Mouse (Mus musculus) thymus, postnatal 14 days (tissue): ENCODE results near the gene Slc4a1ap.
"Not testable (repeated sequence)": the region's sequence is repeated elsewhere in the genome, so short reads cannot be mapped to it uniquely, and the experiment has no call there.

Source experiments
- DNase-seq: peaks from one replicate; pipeline ENCODE4 v3.0.0; 2021

Slc4a1ap gene

DNA sequence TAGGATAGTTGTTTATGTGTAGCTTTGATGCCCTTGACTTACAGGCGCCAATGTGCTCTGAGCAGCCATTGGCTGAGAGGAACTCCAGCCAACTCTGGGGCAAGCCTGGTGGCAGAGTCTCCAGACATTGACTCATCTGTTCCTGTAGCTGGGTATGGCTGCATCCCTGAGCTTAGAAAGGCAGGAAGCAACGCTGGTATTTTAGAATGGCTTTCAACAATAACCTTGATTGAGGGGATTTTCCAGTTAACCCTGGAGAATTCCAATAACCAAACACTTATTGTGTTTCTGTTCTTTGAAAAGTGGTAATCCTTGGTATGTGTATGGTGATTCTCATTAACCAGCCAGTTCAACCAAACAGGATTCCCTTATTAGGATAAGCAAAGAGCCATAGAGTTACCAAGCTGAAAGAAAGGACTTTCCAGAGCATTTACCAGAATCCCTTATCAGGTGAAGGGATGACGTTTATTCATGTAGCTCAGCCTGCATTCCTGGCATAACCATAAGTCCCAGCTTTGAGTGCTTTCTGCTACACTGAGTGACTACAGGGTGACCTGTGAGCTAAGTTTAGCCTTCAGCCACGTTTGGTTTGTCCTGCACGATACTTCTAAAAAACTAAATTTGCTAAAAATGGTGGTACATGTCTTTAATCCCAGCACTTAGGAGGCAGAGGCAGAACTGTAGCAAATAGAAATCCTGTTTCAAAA, 41.3 kb downstream of the Slc4a1ap start:
- DNase-seq: no peak

DNA sequence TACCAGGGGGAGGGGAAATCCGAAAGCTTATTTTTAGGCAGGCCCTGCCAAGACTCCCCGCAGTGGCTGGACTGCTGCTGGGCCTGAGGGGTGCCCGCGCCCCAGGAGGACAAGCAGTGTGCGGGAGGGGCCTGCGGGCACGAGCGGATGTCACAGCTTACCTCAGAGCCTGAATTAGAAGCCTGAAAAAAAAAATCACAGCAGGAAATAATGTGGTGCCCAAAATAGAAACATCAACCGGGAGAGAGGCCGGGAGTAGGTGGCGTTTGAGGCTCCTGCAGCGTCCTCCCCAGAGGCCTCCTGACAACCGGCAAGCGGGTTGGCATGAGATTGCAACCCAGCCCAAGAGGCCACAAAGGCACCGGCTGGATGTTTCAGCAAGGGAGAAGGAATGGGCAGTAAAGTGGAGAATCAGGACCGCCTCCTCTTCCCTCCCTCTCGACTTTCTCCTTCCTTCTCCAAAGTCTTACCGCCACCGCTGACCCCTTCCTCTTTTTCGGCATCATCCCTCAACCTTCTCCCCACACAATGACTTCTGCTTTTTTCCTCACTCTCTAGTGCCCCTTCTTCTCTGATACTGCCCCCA, 44.3 kb downstream of the Slc4a1ap start:
- no peak for DNase-seq

DNA sequence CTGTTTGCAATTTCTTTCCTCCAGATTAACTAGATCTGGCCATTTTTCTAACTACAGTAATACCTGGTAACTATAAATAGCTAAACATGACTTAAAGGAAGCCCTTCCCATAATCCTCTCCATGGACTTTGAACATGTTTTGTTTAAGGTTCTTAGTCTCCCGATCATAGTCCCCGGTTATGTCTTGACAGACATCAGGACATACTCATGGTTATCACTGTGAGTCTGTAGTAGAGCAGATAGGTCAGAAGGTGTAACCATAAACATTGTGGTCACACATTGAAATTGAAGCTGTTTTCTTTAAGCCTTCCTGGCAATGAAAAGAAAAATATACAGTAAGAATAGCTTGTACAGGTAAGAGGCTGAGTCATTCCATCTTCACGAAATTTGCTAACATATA, 46.9 kb downstream of the Slc4a1ap start:
- DNase-seq: no peak

DNA sequence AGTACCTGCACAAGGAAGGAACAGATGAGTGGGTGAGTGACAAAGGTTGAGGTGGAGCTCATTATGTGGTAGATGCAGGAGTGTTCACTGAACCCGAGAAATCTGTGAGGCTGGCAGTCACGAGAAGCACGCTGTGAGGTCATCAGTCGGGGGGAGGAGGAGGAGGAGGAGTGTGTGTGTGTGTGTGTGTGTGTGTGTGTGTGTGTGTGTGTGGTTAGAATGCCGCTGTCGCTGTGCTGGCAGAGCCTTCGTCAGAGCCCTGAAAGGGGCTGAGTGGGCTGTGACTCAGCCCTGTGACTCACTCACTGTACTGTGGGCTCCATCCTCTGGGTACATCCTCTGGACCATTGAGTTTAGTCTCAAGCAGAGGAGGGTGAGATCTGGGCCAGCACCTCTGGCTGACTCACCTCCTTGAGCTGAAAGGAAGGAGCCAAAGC, 49.8 kb downstream of the Slc4a1ap start:
- DNase-seq: no peak

DNA sequence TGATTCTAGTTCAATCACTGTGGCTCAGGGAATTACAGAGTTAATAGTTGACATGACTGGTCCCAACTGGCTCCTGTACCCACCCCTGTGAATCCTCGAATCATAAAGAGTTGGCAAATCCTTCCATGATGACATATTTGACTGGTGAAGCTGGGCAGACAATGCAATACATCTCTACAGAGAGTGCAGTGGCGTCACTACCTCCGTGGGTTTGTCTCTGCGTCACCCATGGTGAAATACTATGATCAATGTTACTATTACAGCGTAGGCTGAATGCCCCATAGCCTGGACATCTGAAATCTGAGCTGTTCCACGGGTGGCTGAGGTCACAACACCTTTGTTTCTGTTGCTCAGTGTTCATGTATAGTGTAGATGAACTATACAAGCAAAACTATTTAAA, 54.5 kb downstream of the Slc4a1ap start:
- no peak for DNase-seq

DNA sequence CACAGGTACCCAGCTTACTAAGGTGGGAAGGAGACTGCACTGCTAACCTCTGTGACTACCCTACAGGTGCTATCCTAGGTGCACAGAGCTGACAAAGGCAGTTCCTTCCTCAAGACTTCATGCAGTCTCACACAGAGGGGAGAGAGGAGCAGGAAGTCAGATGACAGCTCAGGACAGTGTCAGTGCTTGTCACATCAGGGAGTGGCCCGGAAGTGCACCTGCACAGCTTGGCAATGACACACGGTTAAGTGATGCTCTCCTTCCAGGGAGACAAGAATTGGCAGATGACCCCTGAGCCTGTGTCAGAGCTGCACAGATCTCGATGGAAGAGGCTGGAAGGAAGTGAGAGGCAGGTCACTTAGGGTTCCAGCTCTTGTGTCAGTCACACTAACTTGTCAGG, 55.1 kb downstream of the Slc4a1ap start:
- DNase-seq: peak; percentile 40

DNA sequence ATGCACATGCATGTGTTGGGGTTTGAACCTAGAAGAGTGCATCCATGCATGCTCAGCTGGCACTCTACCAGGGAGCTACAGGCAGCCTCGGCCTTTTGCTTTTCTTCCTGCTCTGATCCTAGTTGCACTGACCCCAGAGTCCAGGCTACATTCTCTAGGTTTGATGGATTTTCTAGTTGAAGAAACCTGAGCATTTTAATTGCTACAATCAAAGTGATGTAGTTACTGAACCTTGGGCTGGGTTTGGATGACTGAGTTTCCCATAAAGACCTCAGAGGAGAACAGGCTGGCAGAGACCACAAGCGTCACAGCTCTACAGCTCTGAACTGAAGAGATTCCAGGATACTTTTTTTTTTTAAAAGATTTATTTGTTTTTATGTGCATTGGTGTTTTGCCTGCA, 56.5 kb downstream of the Slc4a1ap start:
- no peak for DNase-seq

DNA sequence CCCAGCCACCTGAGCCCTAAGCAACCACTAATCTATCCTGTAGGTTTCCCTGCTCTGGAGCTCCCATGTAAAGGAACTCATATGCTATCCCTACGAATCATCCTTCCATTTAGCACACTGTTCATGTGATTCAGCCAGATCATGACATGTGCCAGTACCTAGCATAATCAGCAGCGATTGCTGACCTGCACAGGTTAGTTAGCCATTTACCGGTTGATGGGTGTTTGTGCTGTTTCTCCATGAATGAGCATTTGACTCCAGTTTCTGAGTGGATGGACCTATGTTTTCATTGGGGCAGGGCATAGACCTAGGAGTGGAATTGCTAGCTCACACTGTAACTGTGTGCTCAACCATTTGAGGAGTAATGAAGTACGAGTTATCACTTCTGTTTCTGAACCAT, 58.7 kb downstream of the Slc4a1ap start:
- DNase-seq: no peak

DNA sequence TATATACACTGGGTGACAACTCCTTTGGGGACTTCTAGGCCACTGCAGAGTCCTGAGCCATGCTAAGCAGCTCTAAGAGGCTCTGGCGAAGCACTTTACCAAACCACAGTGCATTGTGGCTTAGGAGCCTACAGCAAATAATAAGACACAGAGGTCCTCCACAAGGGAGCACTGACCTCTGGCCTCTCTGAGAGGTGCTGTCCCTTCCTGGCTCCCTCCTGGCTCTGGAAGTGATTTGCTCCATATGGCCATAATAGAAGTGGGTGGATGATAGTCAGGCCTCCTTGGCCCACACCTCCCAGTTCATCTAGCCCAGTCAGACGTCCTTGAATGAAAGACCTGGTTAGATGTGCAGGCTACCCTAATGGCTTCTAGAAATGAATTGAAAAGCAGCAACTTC, 61.2 kb downstream of the Slc4a1ap start:
- DNase-seq: no peak

DNA sequence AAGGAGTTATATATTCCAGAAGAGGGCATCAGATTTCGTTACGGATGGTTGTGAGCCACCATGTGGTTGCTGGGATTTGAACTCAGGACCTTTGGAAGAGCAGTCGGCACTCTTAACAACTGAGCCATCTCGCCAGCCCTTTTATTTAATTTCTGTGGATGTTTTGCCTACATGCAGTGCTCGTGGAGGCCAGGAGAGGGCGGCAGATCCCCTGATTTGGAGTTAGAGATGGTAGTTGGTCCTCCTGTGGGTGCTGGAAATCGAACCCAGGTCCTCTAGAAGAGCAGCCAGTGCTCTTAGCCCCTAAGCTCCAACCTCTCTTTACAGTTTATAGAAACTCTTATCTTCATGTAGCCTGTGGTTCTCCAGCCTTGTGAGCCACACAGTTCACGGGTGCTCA, 61.9 kb downstream of the Slc4a1ap start:
- DNase-seq: not testable (repeated sequence)

DNA sequence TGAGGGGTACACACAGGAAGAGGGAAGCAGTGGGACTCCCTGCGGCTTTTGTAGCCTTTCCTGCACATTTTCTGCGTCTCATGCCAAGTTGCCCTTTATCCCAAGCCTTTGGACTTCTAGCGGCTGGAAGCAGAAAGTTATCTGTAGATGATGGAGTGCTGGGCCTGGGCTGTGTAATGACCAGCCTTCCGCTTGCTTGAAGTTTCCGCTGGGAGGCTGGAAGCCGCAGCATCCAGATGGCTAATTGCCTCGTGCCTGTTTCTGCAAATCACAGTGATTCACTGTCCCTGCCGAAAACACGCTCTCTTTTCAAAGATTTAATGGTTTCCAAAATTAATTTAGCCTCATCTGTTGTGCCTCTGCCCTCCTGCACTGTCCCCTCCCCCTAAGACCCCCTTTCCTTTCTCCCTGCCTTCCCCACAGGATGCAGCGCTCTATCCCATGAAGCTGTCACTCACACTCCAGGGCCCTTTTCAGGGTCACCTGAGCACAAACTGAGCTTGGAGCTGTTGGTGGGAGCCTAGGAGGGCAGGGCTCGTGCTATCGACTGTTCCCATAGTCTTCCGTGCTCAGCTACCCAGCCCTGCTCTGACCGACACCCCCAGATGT, 63.0 kb downstream of the Slc4a1ap start:
- no peak for DNase-seq

DNA sequence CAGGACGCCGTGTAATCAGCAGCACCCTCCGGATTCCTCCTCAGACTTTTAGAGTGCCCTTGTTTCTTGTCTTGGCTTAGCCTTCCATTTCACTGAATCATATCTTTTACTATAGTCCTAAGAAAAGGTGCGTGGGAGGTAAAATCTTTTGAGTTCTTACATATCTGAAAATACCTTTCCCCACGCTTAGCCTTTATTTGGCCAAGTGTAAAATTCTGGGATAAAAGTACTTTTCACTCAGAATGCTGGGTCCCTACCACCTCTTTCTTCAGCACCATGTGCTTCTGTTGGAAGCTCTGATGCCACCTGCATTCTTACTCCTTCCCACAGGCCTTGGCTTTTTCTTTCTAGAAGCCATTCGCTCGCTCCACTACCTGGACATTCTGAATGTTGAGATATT, 64.3 kb downstream of the Slc4a1ap start:
- DNase-seq: no peak

DNA sequence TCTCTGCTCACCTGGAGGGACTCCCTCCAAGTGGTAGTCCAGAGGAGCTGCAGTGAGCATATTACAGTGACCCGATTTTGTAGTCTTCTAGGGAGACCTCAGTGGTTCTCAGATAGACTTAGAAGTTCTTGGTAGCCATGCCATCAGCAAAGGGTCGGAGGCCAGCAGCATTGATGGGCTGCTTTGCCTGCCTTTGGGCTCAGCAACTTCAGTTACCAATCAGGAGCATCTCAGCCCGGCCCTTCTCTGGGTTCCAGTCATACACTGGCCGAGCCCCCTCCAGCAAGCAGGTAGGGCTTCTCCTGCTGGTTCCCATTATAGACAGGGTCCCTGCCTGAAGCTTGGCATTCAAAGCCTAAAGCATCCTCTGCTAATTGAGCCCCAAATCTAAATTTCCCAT, 69.1 kb downstream of the Slc4a1ap start:
- no peak for DNase-seq

DNA sequence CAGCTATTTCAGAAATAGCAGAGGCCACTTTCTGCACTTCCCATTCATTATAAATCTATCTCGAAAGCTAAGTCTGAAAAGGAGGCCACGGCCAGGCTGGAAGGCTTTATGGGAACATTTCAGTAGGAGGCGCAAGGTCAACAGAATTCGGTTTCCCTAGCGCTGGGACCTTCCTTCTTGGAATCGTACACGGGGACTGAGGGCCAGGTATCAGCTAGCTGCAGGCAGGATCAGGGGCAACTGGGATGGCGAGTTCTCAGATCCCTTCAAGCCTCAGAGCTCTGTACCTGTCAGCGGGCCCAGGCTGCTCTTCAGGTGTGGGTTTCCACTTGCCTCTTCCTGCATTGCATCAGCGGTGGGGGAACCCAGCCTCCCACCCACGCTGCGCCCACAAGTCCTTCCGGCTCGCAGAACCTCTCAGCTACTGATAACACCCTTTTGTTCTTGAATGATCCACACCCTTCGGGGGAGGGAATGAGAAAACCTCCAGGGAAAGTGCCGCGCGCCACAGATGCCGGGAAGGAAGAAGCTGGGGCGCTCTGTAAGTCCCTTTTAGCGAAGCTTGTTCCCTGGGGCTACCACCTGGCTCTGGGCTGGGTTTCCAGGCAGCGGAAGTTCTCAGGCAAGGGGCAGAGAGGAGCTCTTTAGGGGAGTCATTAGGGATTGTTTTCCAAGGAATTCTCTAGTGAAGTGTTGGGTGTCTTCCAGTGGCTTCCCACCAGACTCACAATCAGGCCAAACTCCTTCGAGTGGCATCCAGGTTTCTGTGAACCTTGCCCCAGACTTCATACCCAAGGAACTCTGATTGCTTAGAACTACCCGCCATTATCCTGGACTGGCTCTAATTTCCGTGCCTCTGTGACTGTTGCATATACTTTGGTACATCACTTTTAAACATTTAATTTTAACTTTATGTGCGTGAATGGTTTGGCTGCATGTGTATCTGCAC, 70.0 kb downstream of the Slc4a1ap start, which contains the start of gene Mrpl33:
Gene Mrpl33 (plus strand): TSS at position 455 of the 949 bp plus-strand sequence.
- peak; percentile 85 for DNase-seq

DNA sequence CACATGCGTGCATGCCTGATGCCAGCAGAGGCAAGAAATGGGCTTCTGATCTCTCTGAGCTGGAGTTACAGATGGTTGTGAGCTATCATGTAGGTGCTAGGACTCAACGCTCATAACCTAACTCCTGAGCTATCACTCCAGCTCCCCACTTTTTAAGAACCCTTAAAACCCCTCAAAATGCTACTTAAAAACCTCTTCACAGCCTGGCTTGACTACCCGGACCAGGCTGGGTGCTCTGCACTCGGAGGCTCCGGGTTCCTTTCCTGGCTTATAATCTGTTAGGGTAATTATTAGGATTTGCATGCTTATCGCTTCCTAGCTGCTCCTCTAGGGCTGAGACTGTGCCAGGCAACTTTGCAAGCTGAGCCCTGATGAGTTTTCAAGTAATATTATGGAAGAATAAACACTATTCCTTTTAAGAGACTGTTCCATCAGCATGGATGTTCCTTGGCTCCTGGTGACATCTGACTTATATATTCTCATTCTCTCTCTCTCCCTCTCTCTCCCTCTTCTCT, 70.7 kb downstream of the Slc4a1ap start:
- DNase-seq: no peak

DNA sequence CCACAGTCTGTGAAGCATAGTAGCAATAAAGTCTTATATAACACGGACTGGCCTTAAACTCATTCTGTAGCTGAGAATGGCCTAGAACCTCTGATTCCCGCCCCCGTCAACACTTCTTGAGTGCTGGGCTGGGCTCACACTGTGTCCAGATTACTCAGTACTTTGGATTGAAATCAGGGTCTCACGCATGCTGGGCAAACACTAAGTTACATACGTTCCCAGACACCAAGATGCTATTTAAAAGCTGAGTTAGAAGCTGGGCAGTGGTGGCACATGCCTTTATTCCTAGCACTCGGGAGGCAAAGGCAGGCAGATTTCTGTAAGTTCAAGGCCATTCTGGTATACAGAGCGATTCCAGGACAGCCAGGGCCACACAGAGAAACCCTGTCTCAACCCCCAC, 71.3 kb downstream of the Slc4a1ap start:
- no peak for DNase-seq

DNA sequence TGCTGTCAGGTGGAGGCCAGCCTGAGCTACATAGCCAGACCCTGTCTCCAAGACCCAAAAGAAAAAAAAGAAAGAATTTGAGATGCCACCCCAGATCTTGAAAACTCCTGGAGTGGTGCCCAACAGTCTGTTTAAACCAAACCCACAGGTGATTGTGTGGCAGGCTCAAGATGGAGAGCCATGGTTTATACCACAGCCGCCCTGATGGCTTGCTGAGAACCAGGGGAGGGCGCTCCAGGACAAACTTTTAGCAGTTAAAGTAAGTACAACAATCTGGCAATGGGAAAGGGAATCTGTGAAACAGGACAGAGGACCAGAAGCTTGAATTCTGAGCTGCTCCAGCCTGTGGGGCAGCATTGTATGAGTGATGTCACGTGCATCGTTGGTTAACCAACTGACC, 71.8 kb downstream of the Slc4a1ap start:
- peak; percentile 65 for DNase-seq

DNA sequence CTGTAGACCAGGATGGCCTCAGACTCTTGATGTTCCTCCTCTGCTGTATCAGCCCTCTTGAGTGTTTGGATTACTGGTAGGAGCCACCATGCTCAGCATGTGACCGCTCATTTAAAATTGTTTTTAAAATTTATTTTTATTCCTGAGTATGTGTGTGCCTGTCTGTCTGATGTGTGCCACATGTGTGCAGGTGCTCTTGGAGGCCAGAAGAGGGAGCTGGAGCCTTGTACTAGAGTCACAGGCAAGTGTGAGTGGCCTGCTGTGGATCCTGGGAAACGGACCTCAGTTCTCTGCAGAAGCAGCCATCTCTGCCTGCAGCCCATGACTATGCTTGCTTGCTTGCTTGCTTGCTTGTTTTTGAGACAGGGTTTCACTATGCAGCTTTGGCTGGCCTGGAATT, 72.4 kb downstream of the Slc4a1ap start:
- peak; percentile 33 for DNase-seq

DNA sequence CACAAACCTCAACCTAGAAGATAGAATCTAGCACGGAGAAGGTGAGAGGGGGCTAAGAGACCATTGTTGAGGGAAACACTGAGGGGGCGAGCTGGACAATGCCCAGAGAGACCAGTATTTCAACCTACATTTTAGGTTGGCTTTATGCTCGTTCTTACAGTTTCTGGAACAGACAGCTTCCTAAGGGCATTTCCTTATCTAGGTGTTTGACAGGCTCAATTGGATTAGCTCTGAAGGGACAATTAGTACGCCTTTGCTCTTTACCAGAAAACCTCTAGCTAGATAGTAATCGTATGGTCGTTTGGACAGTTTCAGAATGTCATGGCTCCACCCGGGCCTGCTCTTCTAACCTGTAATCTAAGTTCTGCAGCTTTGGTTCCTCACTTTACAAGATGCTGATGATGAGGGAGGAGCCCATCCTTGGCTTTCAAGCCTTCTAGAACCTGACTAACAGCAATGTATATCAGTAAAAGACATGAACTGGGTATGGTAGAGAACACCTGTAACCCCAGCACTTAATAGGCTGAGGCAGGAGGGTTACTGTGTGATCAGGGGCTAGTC, 74.4 kb downstream of the Slc4a1ap start:
- DNase-seq: no peak

DNA sequence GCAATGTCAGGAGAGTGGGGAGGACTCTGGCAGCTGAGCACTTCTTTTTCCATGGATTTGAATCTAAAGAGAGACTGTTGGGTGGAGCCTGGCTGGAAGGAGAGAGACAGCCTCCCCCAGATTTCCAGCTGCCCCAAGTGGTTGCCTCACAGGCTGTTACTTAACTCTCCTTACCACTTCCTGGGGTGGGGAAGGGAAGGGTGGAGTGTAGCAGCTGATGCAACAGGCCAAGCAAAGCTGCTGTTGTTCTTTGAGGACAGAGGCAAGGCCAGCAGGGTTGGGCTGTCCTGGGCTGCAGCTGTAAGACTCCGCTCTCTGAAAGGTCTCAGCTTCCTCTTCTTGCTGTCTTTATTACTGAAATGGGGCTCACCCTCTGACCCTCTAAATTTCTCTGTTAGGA, 75.6 kb downstream of the Slc4a1ap start:
- DNase-seq: peak; percentile 78

DNA sequence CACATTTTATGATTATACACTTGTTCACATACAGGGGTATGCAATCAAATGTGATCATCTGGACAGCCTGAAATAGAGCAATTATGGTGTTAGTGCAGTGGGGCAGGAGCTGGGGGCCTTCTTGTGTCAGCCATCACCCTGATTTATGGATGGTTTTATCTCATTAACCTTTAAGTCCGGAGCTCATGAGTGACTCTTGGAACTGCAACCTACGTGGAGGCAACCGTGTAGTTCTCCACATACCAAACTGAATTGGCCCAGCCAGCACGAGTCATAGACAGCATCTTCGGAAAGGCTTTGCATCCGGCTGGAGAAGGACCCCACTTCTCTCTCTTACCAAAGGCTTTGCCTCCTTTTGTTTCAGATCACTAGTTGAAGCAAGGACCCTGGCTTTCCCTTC, 77.0 kb downstream of the Slc4a1ap start:
- DNase-seq: no peak

DNA sequence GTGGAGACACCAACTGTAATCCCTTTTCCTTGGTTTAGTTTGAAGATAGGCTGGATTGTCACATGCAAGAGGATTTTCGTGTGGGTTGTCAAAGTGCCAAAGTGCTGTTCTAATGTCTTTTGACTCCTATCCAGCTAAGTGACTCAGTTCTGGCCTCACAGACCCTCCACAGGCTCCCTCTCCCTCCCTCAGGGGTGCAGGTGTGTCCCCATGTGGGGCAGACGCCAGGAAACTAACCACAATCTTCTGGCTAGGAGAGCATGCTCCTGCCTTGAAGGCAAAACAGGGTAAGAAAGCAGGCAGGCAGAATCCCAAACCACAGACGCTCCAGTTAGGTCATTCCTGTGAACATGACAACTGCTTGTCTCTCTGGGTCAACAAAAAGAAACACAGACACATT, 79.4 kb downstream of the Slc4a1ap start:
- peak; percentile 74 for DNase-seq
